Mouse (Mus musculus) erythroblast, embryonic 14.5 days (primary cell): Measurements from ENCODE around the gene Pde4d.

Experiments
- GATA1 ChIP-seq: IDR thresholded peaks from 2 replicates; pipeline ENCODE4 v1.6.1; 2012; ENCODE audit warnings: low read length, inconsistent platforms, mixed read lengths
- TAL1 ChIP-seq: IDR thresholded peaks from 3 replicates; pipeline ENCODE4 v1.6.1; 2012; ENCODE audit warnings: low read length, inconsistent platforms, mixed read lengths

GRCm38 (mm10) chr13:109117210-109117791, 667.6 kb downstream of the Pde4d start:
- TF ChIP-seq TAL1 (no peak), GATA1 (no peak)
